Mouse (Mus musculus) megakaryocyte, adult 5-6 weeks (primary cell): ENCODE results near the gene Fxyd5. TPM values are rescaled to one million over a fixed set of nuclear protein-coding genes. Genes with fewer than 3 reads are reported as not detected.

Experiments used
- ATAC-seq: 2 replicates; pipeline ENCODE4 v1.8.0; 2016; ENCODE audit warnings: mild to moderate bottlenecking, inconsistent platforms; ENCODE audit not compliant: poor library complexity, severe bottlenecking
- total RNA-seq, 2 experiments: library from RNA; stranded (forward) in 1 of 2; stranded (reverse) in 1 of 2; fragments of 153-499, 151-499 nt in 1 of 2; fragments of 221-1000, 200-1000 nt in 1 of 2; gene quantifications; 2 replicates each; pipeline versions ENCODE4 v1.2.3 to v1.2.4; 2015 to 2017

The Fxyd5 gene
- total RNA-seq, 2 experiments from 2014 or later = 807 to 1,077 TPM

DNA sequence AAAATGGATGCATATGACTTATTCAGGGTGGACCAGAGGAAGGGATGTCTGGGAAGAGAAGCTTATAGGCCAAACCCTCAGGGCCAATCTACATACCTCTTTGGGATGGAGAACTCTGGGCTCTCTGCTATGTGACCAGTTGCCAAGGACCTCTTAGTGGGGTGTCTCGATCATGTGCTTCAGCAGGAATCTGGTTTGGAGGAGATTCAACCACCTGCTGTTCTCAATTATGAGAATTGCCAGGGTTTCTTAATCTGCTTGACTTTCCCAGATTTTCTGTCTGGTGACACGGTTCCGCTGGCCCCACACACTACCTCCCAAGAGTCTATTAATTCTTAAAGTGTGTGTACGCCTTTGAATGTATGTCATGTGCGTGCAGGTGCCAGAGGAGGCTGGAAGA is 48.3 kb downstream of the Fxyd5 start:
- ATAC-seq = no peak

GRCm38 (mm10) chr7:30992148-30992547 is 50.1 kb downstream of the Fxyd5 start:
- ATAC-seq = no peak

GRCm38 (mm10) chr7:30988519-30989162 is 53.6 kb downstream of the Fxyd5 start:
- no peak for ATAC-seq

- no peak for ATAC-seq
Observed at GRCm38 (mm10) chr7:30985357-30985756, 56.9 kb downstream of the Fxyd5 start.

Other genes with a start within 250 kb of the Fxyd5 start
- gene Ffar2, start 218.7 kb downstream of the Fxyd5 start, total RNA-seq (2015) = 3.4 and 4.0 TPM in 2 replicates
- gene Ffar2, start 218.7 kb downstream of the Fxyd5 start, total RNA-seq (2017) = 12.2 and 15.3 TPM in 2 replicates
- not detected in 2 replicates for gene Ffar3, start 186.3 kb downstream of the Fxyd5 start, total RNA-seq (2015)
- not detected in 2 replicates for gene Ffar3, start 186.3 kb downstream of the Fxyd5 start, total RNA-seq (2017)
- gene Ffar1, start 180.9 kb downstream of the Fxyd5 start, total RNA-seq (2015) = 0.09 TPM in 1 of 2 replicates, not detected in the other
- gene Ffar1, start 180.9 kb downstream of the Fxyd5 start, total RNA-seq (2017) = 0.07 TPM in 1 of 2 replicates, not detected in the other
- gene Cd22, start 162.1 kb downstream of the Fxyd5 start, total RNA-seq (2015) = 1.9 and 2.7 TPM in 2 replicates
- 10.5 and 10.8 TPM in 2 replicates for gene Cd22, start 162.1 kb downstream of the Fxyd5 start, total RNA-seq (2017)
- 0.87 and 0.89 TPM in 2 replicates for gene Mag, start 127.6 kb downstream of the Fxyd5 start, total RNA-seq (2015)
- 0.95 and 1.1 TPM in 2 replicates for gene Mag, start 127.6 kb downstream of the Fxyd5 start, total RNA-seq (2017)
- gene Hamp2, start 117.8 kb downstream of the Fxyd5 start, total RNA-seq (2015) = not detected in 2 replicates
- not detected in 2 replicates for gene Hamp2, start 117.8 kb downstream of the Fxyd5 start, total RNA-seq (2017)
- gene Hamp, start 98.4 kb downstream of the Fxyd5 start, total RNA-seq (2015) = 0.60 TPM in 1 of 2 replicates, not detected in the other
- not detected in 2 replicates for gene Hamp, start 98.4 kb downstream of the Fxyd5 start, total RNA-seq (2017)
- gene Usf2, start 85.7 kb downstream of the Fxyd5 start, total RNA-seq (2015) = 145 and 150 TPM in 2 replicates
- 193 and 226 TPM in 2 replicates for gene Usf2, start 85.7 kb downstream of the Fxyd5 start, total RNA-seq (2017)
- gene Lsr, start 69.0 kb downstream of the Fxyd5 start, total RNA-seq (2015) = 4.3 and 7.3 TPM in 2 replicates
- 4.7 and 6.1 TPM in 2 replicates for gene Lsr, start 69.0 kb downstream of the Fxyd5 start, total RNA-seq (2017)
- gene Fam187b, start 68.7 kb downstream of the Fxyd5 start, total RNA-seq (2015) = 1.4 and 1.9 TPM in 2 replicates
- 0.51 and 0.77 TPM in 2 replicates for gene Fam187b, start 68.7 kb downstream of the Fxyd5 start, total RNA-seq (2017)
- gene Fxyd7, start 9.0 kb upstream of the Fxyd5 start, total RNA-seq (2015) = not detected in 2 replicates
- gene Fxyd7, start 9.0 kb upstream of the Fxyd5 start, total RNA-seq (2017) = 0.51 TPM in 1 of 2 replicates, not detected in the other
- 0.46 TPM in 1 of 2 replicates, not detected in the other for gene Fxyd1, start 14.7 kb upstream of the Fxyd5 start, total RNA-seq (2015)
- not detected in 2 replicates for gene Fxyd1, start 14.7 kb upstream of the Fxyd5 start, total RNA-seq (2017)
- 0.13 TPM in 1 of 2 replicates, not detected in the other for gene Lgi4, start 16.9 kb upstream of the Fxyd5 start, total RNA-seq (2015)
- gene Lgi4, start 16.9 kb upstream of the Fxyd5 start, total RNA-seq (2017) = 0.07 TPM in 1 of 2 replicates, not detected in the other
- gene Fxyd3, start 34.2 kb upstream of the Fxyd5 start, total RNA-seq (2015) = not detected in 2 replicates
- not detected in 2 replicates for gene Fxyd3, start 34.2 kb upstream of the Fxyd5 start, total RNA-seq (2017)
- 1.5 and 2.1 TPM in 2 replicates for gene Hpn, start 72.8 kb upstream of the Fxyd5 start, total RNA-seq (2015)
- gene Hpn, start 72.8 kb upstream of the Fxyd5 start, total RNA-seq (2017) = 0.33 and 1.7 TPM in 2 replicates
- gene Scn1b, start 84.5 kb upstream of the Fxyd5 start, total RNA-seq (2015) = 0.52 TPM in 1 of 2 replicates, not detected in the other
- gene Scn1b, start 84.5 kb upstream of the Fxyd5 start, total RNA-seq (2017) = 0.28 and 0.59 TPM in 2 replicates
- 74.2 and 76.0 TPM in 2 replicates for gene Gramd1a, start 113.4 kb upstream of the Fxyd5 start, total RNA-seq (2015)
- 34.1 and 35.3 TPM in 2 replicates for gene Gramd1a, start 113.4 kb upstream of the Fxyd5 start, total RNA-seq (2017)
- gene Scgb2b2, start 248.0 kb upstream of the Fxyd5 start, total RNA-seq (2015) = not detected in 2 replicates
- gene Scgb2b2, start 248.0 kb upstream of the Fxyd5 start, total RNA-seq (2017) = not detected in 2 replicates
- not detected in 2 replicates for gene Scgb1b2, start 249.3 kb upstream of the Fxyd5 start, total RNA-seq (2015)
- not detected in 2 replicates for gene Scgb1b2, start 249.3 kb upstream of the Fxyd5 start, total RNA-seq (2017)